18 mouse cellular contexts compared by ENCODE assay signal in the genomic region with DNA sequence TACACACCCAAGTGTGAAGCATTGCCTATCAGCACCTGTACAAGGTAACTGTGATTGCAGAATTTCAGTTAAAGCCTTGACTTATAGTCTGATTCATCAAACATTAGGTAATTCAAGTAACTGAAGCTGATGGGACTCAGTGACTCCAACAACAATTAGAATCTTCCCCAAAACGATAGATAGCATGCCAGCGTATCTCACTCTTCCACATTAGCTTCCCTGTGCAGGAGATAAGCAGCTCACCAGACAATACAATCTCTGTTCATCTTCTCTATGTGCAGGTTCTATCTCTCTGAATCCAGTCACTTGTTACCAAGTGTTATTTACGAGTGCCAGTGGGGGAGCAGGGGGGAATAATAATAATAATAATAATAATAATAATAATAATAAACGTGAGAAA. TPM values are rescaled to one million over a fixed set of nuclear protein-coding genes. Genes with fewer than 3 reads are reported as not detected.
DNase-seq lines count a peak whose midpoint lies in the region; ATAC-seq and TF ChIP-seq lines count a peak whose summit lies in the region.
"Had no signal": no experiment of that assay in that cellular context is flagged by ENCODE, and none has a peak within 500 bp of the region (broad histone marks: within the 10 kb centered on the region; RNA-seq: fewer than 3 reads in every experiment).

No protein-coding gene starts in this region.

- no peak for TF ChIP-seq RAD21 in MEL (IDR thresholded peaks at IDR 0.05; ENCODE audit: low read depth, low read length)

- TF ChIP-seq POLR2A in MEL (IDR thresholded peaks at IDR 0.05; ENCODE audit: control insufficient read depth in 1 of 2, insufficient read depth in 1 of 2, low read depth in 1 of 2, low read length in 2 of 2, poor library complexity in 1 of 2), result no peak
- no peak for TF ChIP-seq POLR2A in bone marrow macrophage, adult 2 months (IDR thresholded peaks at IDR 0.05; ENCODE audit: borderline replicate concordance, low read depth, low read length)

- H3K27ac ChIP-seq in MEL (ENCODE audit: control insufficient read depth, low read depth, low read length), result peak overlapping the region; percentile 54
- peak overlapping the region; percentile 45; the same call in 1 of the 2 replicates for H3K27ac ChIP-seq in bone marrow macrophage, adult 2 months (ENCODE audit: insufficient read depth, low read depth, low read length)
- no peak overlapping the region for H3K27ac ChIP-seq in liver, embryonic 15.5 days (replicated peaks)
- no peak overlapping the region for H3K27ac ChIP-seq in neural tube, embryonic 15.5 days (replicated peaks)
- H3K27ac ChIP-seq: embryonic facial prominence, embryonic 12.5 days; forebrain, embryonic 15.5 days; heart, embryonic 10.5 days; hindbrain, embryonic 15.5 days had no signal

- peak in 1 of 2 experiments; percentile 48; a peak in 1 of 4 replicates for TF ChIP-seq EP300 in MEL (IDR thresholded peaks at IDR 0.05; ENCODE audit: low read depth in 1 of 2, low read length in 2 of 2)

- H3K4me3 ChIP-seq in MEL (ENCODE audit: control insufficient read depth in 1 of 2, insufficient read depth in 1 of 2, low read depth in 2 of 2, low read length in 2 of 2), result 0 out of 4 replicates have a peak overlapping the region, but pooled peaks of 1 of the 2 experiments have one; percentile 11
- H3K4me3 ChIP-seq in bone marrow macrophage, adult 2 months (ENCODE audit: insufficient read depth, low read length), result no peak overlapping the region
- H3K4me3 ChIP-seq in liver, embryonic 15.5 days (replicated peaks), result peak overlapping the region; percentile 6; the same call in 1 of the 2 replicates
- no peak overlapping the region for H3K4me3 ChIP-seq in neural tube, embryonic 15.5 days (replicated peaks)
- H3K4me3 ChIP-seq: embryonic facial prominence, embryonic 12.5 days; forebrain, embryonic 15.5 days; heart, embryonic 10.5 days; hindbrain, embryonic 15.5 days had no signal

- peaks cover 9 to 46% of the 10 kb centered on the region in 2 experiments for H3K36me3 ChIP-seq in MEL (ENCODE audit: control insufficient read depth in 1 of 2, insufficient read depth in 2 of 2, low read length in 2 of 2)
- H3K36me3 ChIP-seq in liver, embryonic 15.5 days (replicated peaks), result peaks cover 36% of the 10 kb centered on the region
- H3K36me3 ChIP-seq in neural tube, embryonic 15.5 days, result peaks cover 34% of the 10 kb centered on the region

- TF ChIP-seq CTCF in MEL (IDR thresholded peaks at IDR 0.05 in 2 of 3, conservative IDR thresholded peaks at IDR 0.05 in 1 of 3; ENCODE audit: control insufficient read depth in 1 of 3, insufficient read depth in 1 of 3, low read depth in 2 of 3, low read length in 3 of 3, poor library complexity in 1 of 3, severe bottlenecking in 1 of 3), result no peak
- no peak for TF ChIP-seq CTCF in bone marrow macrophage, adult 2 months (IDR thresholded peaks at IDR 0.05; ENCODE audit: low read depth, low read length)

- no peaks in the 10 kb centered on the region for H3K27me3 ChIP-seq in MEL (ENCODE audit: control insufficient read depth in 1 of 2, insufficient read depth in 2 of 2, low read length in 2 of 2)
- no peaks in the 10 kb centered on the region for H3K27me3 ChIP-seq in liver, embryonic 15.5 days
- H3K27me3 ChIP-seq in neural tube, embryonic 15.5 days (replicated peaks), result no peaks in the 10 kb centered on the region
- H3K27me3 ChIP-seq: embryonic facial prominence, embryonic 12.5 days; forebrain, embryonic 15.5 days; hindbrain, embryonic 15.5 days had no signal

- peak; percentile 40 for DNase-seq in MEL (ENCODE audit: low read depth, low spot score)
- no peak for DNase-seq in right cerebral cortex, postnatal 14 days
- DNase-seq in right cerebral cortex, postnatal 36 days (ENCODE audit: low spot score in 2 of 2), result no peak
- DNase-seq: adrenal gland, postnatal 10 days; cerebellum, adult 11-12 months; cerebellum, adult 9-10 months; cerebellum, postnatal 25 days; gastrocnemius, postnatal 10 days; heart, adult 18-20 months; heart, postnatal 14 days had no signal

- peak; percentile 45; the same call in 1 of the 2 replicates for ATAC-seq in liver, embryonic 15.5 days (ENCODE audit: insufficient read depth)
- 0 out of 2 replicates have a peak, but pooled peaks have one; percentile 11 for ATAC-seq in megakaryocyte progenitor cell, adult 5-6 weeks (replicated peaks; ENCODE audit: poor library complexity)
- no peak for ATAC-seq in neural tube, embryonic 15.5 days (ENCODE audit: low FRiP score)
- ATAC-seq: forebrain, embryonic 15.5 days had no signal

- 28% methylated on average over 4 of the region's 4 CpGs for WGBS in liver, embryonic 15.5 days (ENCODE audit: insufficient replicate concordance)
- 88% methylated on average over 4 of the region's 4 CpGs for WGBS in neural tube, embryonic 15.5 days

- H3K9ac ChIP-seq in MEL (ENCODE audit: control insufficient read depth, low read depth, low read length, poor library complexity, severe bottlenecking), result no peak overlapping the region
- H3K9ac ChIP-seq in liver, embryonic 15.5 days, result no peak overlapping the region
- H3K9ac ChIP-seq in neural tube, embryonic 15.5 days (replicated peaks), result no peak overlapping the region
- H3K9ac ChIP-seq: embryonic facial prominence, embryonic 12.5 days; forebrain, embryonic 15.5 days; hindbrain, embryonic 15.5 days had no signal

- H3K4me2 ChIP-seq in liver, embryonic 15.5 days, result peak overlapping the region; percentile 51
- no peak overlapping the region for H3K4me2 ChIP-seq in neural tube, embryonic 15.5 days
- H3K4me2 ChIP-seq: embryonic facial prominence, embryonic 12.5 days; forebrain, embryonic 15.5 days; hindbrain, embryonic 15.5 days had no signal

- peaks cover 17 to 23% of the 10 kb centered on the region in 2 experiments for H3K4me1 ChIP-seq in MEL (ENCODE audit: control insufficient read depth in 1 of 2, insufficient read depth in 2 of 2, low read length in 2 of 2)
- peaks cover 73% of the 10 kb centered on the region for H3K4me1 ChIP-seq in bone marrow macrophage, adult 2 months (ENCODE audit: control insufficient read depth, insufficient read depth, low read length)
- H3K4me1 ChIP-seq in liver, embryonic 15.5 days (replicated peaks), result peaks cover 40% of the 10 kb centered on the region
- no peaks in the 10 kb centered on the region for H3K4me1 ChIP-seq in neural tube, embryonic 15.5 days
- H3K4me1 ChIP-seq: embryonic facial prominence, embryonic 12.5 days; forebrain, embryonic 15.5 days; hindbrain, embryonic 15.5 days had no signal

- H3K79me2 ChIP-seq in MEL (ENCODE audit: control insufficient read depth, insufficient read depth, low read length, poor library complexity), result peaks cover 13% of the 10 kb centered on the region

- no peaks in the 10 kb centered on the region for H3K9me3 ChIP-seq in MEL (replicated peaks; ENCODE audit: insufficient read depth, low read length)
- H3K9me3 ChIP-seq in liver, embryonic 15.5 days (replicated peaks), result no peaks in the 10 kb centered on the region
- H3K9me3 ChIP-seq in neural tube, embryonic 15.5 days (replicated peaks), result no peaks in the 10 kb centered on the region
- H3K9me3 ChIP-seq: embryonic facial prominence, embryonic 12.5 days; forebrain, embryonic 15.5 days; heart, embryonic 10.5 days; hindbrain, embryonic 15.5 days had no signal

TF ChIP-seq in MEL, 35 proteins besides CTCF, POLR2A, EP300 and RAD21:
- TF ChIP-seq JUND (IDR thresholded peaks at IDR 0.05; ENCODE audit: low read depth, low read length) (no peak), BHLHE40 (IDR thresholded peaks at IDR 0.05; ENCODE audit: borderline replicate concordance, low read depth, low read length) (no peak), TAL1 (IDR thresholded peaks at IDR 0.05; ENCODE audit: low read length) (peak; percentile 45), MYC (IDR thresholded peaks at IDR 0.05; ENCODE audit: low read depth, low read length) (no peak), RCOR1 (IDR thresholded peaks at IDR 0.05; ENCODE audit: low read depth, low read length) (0 out of 2 replicates have a peak, but pooled peaks have one; percentile 46), TCF12 (IDR thresholded peaks at IDR 0.05; ENCODE audit: low read depth, low read length) (peak; percentile 33; the same call in 1 of the 2 replicates), KAT2A (conservative IDR thresholded peaks at IDR 0.05; ENCODE audit: low read depth, low read length) (no peak), GATA1 (IDR thresholded peaks at IDR 0.05; ENCODE audit: low read depth, low read length) (peak; percentile 52; the same call in 1 of the 2 replicates)

RNA-seq across cellular contexts. Expression of a gene that starts 12.3 kb away (rescaled TPM):
- 68.3 and 82.3 TPM in 2 replicates for total RNA-seq in MEL (2012; rRNA removed)
- polyA plus RNA-seq in MEL (2012; ENCODE audit: insufficient read depth in 1 of 2, insufficient read length in 2 of 2, low read depth in 1 of 2, low replicate concordance in 2 of 2, missing spikeins in 1 of 2), result 100 to 1,000 TPM in 1 of 2 experiments, not detected in 1; 134 TPM
- polyA plus RNA-seq in bone marrow macrophage, adult 2 months (2012; ENCODE audit: insufficient read depth, insufficient read length, missing spikeins), result 495 and 593 TPM in 2 replicates
- 24.6 and 25.4 TPM in 2 replicates for polyA plus RNA-seq in liver, embryonic 15.5 days (2015; fragmentation: Nextera tagmentation; extraction: Ambion mirVana)
- total RNA-seq in megakaryocyte progenitor cell, adult 5-6 weeks (2015), result 125 and 140 TPM in 2 replicates
- total RNA-seq in megakaryocyte progenitor cell, adult 5-6 weeks (2017), result 169 and 175 TPM in 2 replicates
- 73.5 and 78.6 TPM in 2 replicates for polyA plus RNA-seq in neural tube, embryonic 15.5 days (2015; fragmentation: Nextera tagmentation; extraction: Ambion mirVana)

RNA-seq across cellular contexts. Expression of a gene that starts 37.5 kb away (rescaled TPM):
- total RNA-seq in MEL (2012; rRNA removed), result 12.5 and 13.1 TPM in 2 replicates
- 10 to 100 TPM in 1 of 2 experiments, not detected in 1; 19.9 TPM for polyA plus RNA-seq in MEL (2012; ENCODE audit: insufficient read depth in 1 of 2, insufficient read length in 2 of 2, low read depth in 1 of 2, low replicate concordance in 2 of 2, missing spikeins in 1 of 2)
- 152 and 158 TPM in 2 replicates for polyA plus RNA-seq in bone marrow macrophage, adult 2 months (2012; ENCODE audit: insufficient read depth, insufficient read length, missing spikeins)
- 18.9 and 20.1 TPM in 2 replicates for polyA plus RNA-seq in liver, embryonic 15.5 days (2015; fragmentation: Nextera tagmentation; extraction: Ambion mirVana)
- total RNA-seq in megakaryocyte progenitor cell, adult 5-6 weeks (2015), result 120 and 123 TPM in 2 replicates
- 71.5 and 79.3 TPM in 2 replicates for total RNA-seq in megakaryocyte progenitor cell, adult 5-6 weeks (2017)
- 97.0 and 121 TPM in 2 replicates for polyA plus RNA-seq in neural tube, embryonic 15.5 days (2015; fragmentation: Nextera tagmentation; extraction: Ambion mirVana)

Comparison
In these comparisons a context has a peak if more than half of its experiments do, and no peak if none do; other contexts are left out.
1. H3K27ac ChIP-seq: peak in MEL (single experiment) and bone marrow macrophage, adult 2 months (single experiment); none in liver, embryonic 15.5 days (single experiment) and neural tube, embryonic 15.5 days (single experiment).